Mouse (Mus musculus) heart, postnatal 14 days (tissue): ENCODE data around the gene Irf4. TPM values are rescaled to one million over a fixed set of nuclear protein-coding genes. Genes with fewer than 3 reads are reported as not detected.

Experiments
- DNase-seq, 2 experiments: peaks; one replicate each; pipeline ENCODE4 v3.0.0; 2021 to 2022
- intact Hi-C: fragments of 180-260 bp; cut with DNase I; formaldehyde crosslinking; loops from one replicate; pipeline ENCODE4 v1.15.1; 2025
- total RNA-seq, 2 experiments: library from RNA; stranded (reverse); gene quantifications; 2 replicates each; pipeline ENCODE4 v1.2.3; 2021

The Irf4 gene
- total RNA-seq, 2 experiments from 2014 or later = 0.88 to 1.4 TPM

- DNase-seq = no peak
- intact Hi-C loops = no loop called here
These were observed 11.5 kb downstream of the Irf4 start for GRCm38 (mm10) chr13:30760374-30761090.

- no peak for DNase-seq
- intact Hi-C loops = no loop called here
These were observed 12.2 kb downstream of the Irf4 start for GRCm38 (mm10) chr13:30761151-30761631.

- intact Hi-C loops = no loop called here
- no peak for DNase-seq
These were observed 13.2 kb downstream of the Irf4 start for GRCm38 (mm10) chr13:30762224-30762623.

GRCm38 (mm10) chr13:30764014-30764740 lies 15.2 kb downstream of the Irf4 start:
- intact Hi-C loops = no loop called here
- peak; percentile 35 to 47 for DNase-seq

- intact Hi-C loops = no loop called here
- DNase-seq = no peak
These were observed 16.9 kb downstream of the Irf4 start for GRCm38 (mm10) chr13:30765906-30766305.

- intact Hi-C loops = no loop called here
- no peak for DNase-seq
These were observed 17.8 kb downstream of the Irf4 start for GRCm38 (mm10) chr13:30766636-30767476.

GRCm38 (mm10) chr13:30767477-30768127 lies 18.6 kb downstream of the Irf4 start:
- no peak for DNase-seq
- intact Hi-C loops = no loop called here

- intact Hi-C loops = no loop called here
- DNase-seq = no peak
These were observed 27.0 kb downstream of the Irf4 start for GRCm38 (mm10) chr13:30776021-30776420.

GRCm38 (mm10) chr13:30777678-30778179 lies 28.7 kb downstream of the Irf4 start:
- intact Hi-C loops = no loop called here
- no peak for DNase-seq

GRCm38 (mm10) chr13:30781905-30782304 lies 32.9 kb downstream of the Irf4 start:
- intact Hi-C loops = no loop called here
- DNase-seq = no peak

GRCm38 (mm10) chr13:30782419-30782818 lies 33.4 kb downstream of the Irf4 start:
- intact Hi-C loops = no loop called here
- no peak for DNase-seq

- intact Hi-C loops = no loop called here
- no peak for DNase-seq
These were observed 36.5 kb downstream of the Irf4 start for GRCm38 (mm10) chr13:30785423-30786040.

- DNase-seq = no peak
- intact Hi-C loops = no loop called here
These were observed 37.4 kb downstream of the Irf4 start for GRCm38 (mm10) chr13:30786235-30787035.

GRCm38 (mm10) chr13:30787036-30787320 lies 38.0 kb downstream of the Irf4 start:
- DNase-seq = no peak
- intact Hi-C loops = no loop called here

- intact Hi-C loops = no loop called here
- no peak for DNase-seq
These were observed 38.5 kb downstream of the Irf4 start for GRCm38 (mm10) chr13:30787556-30787955.

- intact Hi-C loops = no loop called here
- no peak for DNase-seq
These were observed 38.9 kb downstream of the Irf4 start for GRCm38 (mm10) chr13:30787960-30788359.

- intact Hi-C loops = no loop called here
- no peak for DNase-seq
These were observed 39.4 kb downstream of the Irf4 start for GRCm38 (mm10) chr13:30788421-30788820.

- intact Hi-C loops = no loop called here
- no peak for DNase-seq
These were observed 41.0 kb downstream of the Irf4 start for GRCm38 (mm10) chr13:30790016-30790415.

- no peak for DNase-seq
- intact Hi-C loops = no loop called here
These were observed 43.3 kb downstream of the Irf4 start for GRCm38 (mm10) chr13:30792308-30792707.
